Mouse (Mus musculus) CD4-positive, CD25-positive, alpha-beta regulatory T cell, adult 9 weeks (primary cell): Measurements from ENCODE around the gene Olfr464. TPM values are rescaled to one million over a fixed set of nuclear protein-coding genes. Genes with fewer than 3 reads are reported as not detected.

Experiments used
- polyA plus RNA-seq: library from polyadenylated mRNA; unstranded; fragments of 100-300 nt; shearing (Covaris generic); gene quantifications from one replicate; pipeline ENCODE4 v1.2.1, GENCODE M21; 2017

Gene Olfr464
- polyA plus RNA-seq, result not detected

DNA sequence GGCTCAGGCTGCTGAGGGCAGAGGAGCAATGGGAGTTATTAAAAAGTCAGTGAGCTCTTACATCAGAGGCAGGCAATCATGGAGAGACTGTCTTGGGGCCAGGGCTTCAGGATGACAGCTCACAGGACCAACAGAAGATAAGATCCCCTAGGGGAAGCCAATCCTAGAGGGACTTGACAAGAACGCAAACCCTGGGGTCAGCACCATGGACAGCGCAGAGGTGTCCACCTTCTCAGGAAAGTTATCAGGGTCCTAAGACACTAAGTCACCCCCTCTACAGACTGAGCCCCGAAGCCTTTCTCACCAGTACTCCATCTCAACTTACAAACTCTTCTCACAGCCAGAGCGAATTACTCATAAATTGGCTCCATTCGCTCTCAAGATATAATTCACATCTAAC, at the start of gene Olfr464:
Gene Olfr464, minus strand, starts transcription at position 2 of the 400 bp plus-strand sequence.

DNA sequence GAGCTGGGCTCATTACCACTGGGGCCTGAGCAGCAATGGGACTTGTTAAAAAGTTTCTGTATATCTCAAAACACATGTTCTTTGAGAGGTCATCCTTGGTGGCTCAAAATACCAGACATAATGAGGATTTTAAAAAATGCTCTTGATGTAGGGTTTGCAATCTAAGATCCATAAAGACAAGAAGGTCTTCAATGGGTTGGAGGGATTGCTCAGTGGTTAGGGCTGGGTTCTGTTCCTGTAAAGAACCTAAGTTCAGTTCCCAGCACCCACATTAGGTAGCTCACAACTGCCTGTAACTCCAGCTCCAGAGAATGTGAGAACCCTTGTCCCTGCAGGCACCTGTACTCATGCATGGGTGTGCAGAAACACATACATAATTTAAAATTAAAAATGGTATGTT, 23.5 kb downstream of the Olfr464 start, which contains the start of gene Olfr463:
Gene Olfr463, minus strand, starts transcription at position 101 of the 400 bp plus-strand sequence.

DNA sequence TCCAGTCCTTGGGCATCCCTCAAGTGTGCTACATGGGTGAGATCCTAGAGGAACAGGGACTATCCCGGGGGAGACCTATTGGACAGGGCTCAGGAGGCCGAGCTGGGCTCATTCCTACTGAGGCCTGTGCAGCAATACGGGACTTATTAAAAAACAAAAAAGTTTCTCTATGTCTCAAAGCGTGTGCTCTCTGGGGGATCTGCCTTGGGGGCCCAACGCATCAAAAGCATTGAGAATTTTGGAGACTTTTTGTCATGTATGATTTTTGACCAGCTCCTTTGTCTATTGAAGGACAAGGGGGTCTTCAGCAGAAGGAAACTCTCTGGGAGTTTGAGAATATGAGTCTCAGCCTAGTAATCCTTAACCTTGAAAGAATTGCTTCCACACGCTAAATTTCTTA, 28.6 kb downstream of the Olfr464 start, which contains the start of gene Olfr462:
Gene Olfr462, minus strand, starts transcription at position 101 of the 400 bp plus-strand sequence.

DNA sequence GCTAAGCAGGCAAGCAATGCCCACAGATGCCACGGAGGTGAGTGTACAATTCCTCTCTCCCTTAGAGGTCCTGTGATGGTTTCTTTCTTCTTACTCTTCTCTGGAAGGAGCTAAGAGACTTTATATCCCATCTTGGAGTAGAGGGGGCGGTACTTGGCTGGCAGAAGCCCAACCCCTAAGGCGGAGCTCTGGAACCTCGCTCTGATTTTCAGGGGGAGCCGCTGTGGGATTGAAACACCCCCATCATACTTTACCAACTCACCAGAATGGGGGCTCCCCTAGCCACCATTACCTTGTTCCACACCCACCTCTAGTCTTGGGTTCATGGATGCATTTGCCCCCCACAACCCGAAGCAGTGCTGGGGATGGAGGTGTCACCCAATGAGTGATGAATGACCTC, 45.3 kb downstream of the Olfr464 start, which contains the start of gene Epx:
Gene Epx, minus strand, starts transcription at position 101 of the 400 bp plus-strand sequence.

Other genes starting within 250 kb of the Olfr464 start
- 471 TPM for gene Supt4a, start 183.4 kb downstream of the Olfr464 start, polyA plus RNA-seq
- gene Tspoap1, start 160.4 kb downstream of the Olfr464 start, polyA plus RNA-seq, result 6.2 TPM
- not detected for gene Mpo, start 127.4 kb downstream of the Olfr464 start, polyA plus RNA-seq
- not detected for gene Lpo, start 92.7 kb downstream of the Olfr464 start, polyA plus RNA-seq
- gene Mks1, start 67.8 kb downstream of the Olfr464 start, polyA plus RNA-seq, result 18.1 TPM
- gene Epx, start 45.4 kb downstream of the Olfr464 start, polyA plus RNA-seq, result not detected
- gene Olfr462, start 28.7 kb downstream of the Olfr464 start, polyA plus RNA-seq, result not detected
- not detected for gene Olfr463, start 23.6 kb downstream of the Olfr464 start, polyA plus RNA-seq
- 5.5 TPM for gene Dynll2, start 66.6 kb upstream of the Olfr464 start, polyA plus RNA-seq
- gene Srsf1, start 126.4 kb upstream of the Olfr464 start, polyA plus RNA-seq, result 65.2 TPM
- gene Vezf1, start 147.3 kb upstream of the Olfr464 start, polyA plus RNA-seq, result 28.9 TPM
- 5.6 TPM for gene Cuedc1, start 177.1 kb upstream of the Olfr464 start, polyA plus RNA-seq